Mouse (Mus musculus) megakaryocyte, embryonic 14.5 days (primary cell): ENCODE results near the gene Eea1. TPM values are rescaled to one million over a fixed set of nuclear protein-coding genes. Genes with fewer than 3 reads are reported as not detected.
"Not testable (repeated sequence)": the region's sequence is repeated elsewhere in the genome, so short reads cannot be mapped to it uniquely, and the experiment has no call there.

Source experiments
- H3K27me3 ChIP-seq: replicated peaks from 2 replicates; pipeline ENCODE3; 2012; ENCODE audit warnings: inconsistent platforms
- H3K36me3 ChIP-seq: replicated peaks from 2 replicates; pipeline ENCODE3; 2012; ENCODE audit warnings: low read length, inconsistent platforms, mixed read lengths
- H3K4me1 ChIP-seq: 2 replicates; pipeline ENCODE4 v1.6.1; 2012; ENCODE audit warnings: inconsistent platforms
- H3K4me3 ChIP-seq: replicated peaks from 2 replicates; pipeline ENCODE3; 2012; ENCODE audit warnings: moderate library complexity, mild to moderate bottlenecking, inconsistent platforms
- H3K9me3 ChIP-seq: 2 replicates; pipeline ENCODE4 v1.6.1; 2012; ENCODE audit warnings: inconsistent platforms
- FLI1 ChIP-seq: IDR thresholded peaks from 2 replicates; pipeline ENCODE4 v1.6.1; 2012; ENCODE audit warnings: low read length, inconsistent platforms, mixed read lengths
- GATA1 ChIP-seq: IDR thresholded peaks from 3 replicates; pipeline ENCODE4 v1.6.1; 2012; ENCODE audit warnings: mixed read lengths, low read length, inconsistent platforms, borderline replicate concordance
- polyA plus RNA-seq: library from polyadenylated mRNA; stranded (reverse); fragments of >175 nt; gene quantifications from 2 replicates; pipeline ENCODE4 v1.2.3, GENCODE M21; 2012; ENCODE audit warnings: low replicate concordance; ENCODE audit not compliant: insufficient read depth

The Eea1 gene
- polyA plus RNA-seq, 1 experiment: 2.4 TPM

- TF ChIP-seq GATA1 (no peak), FLI1 (no peak)
- peaks cover 92% of the 10 kb centered on the region for H3K36me3 ChIP-seq
- H3K4me3 ChIP-seq: no peak overlapping the region
- no peaks in the 10 kb centered on the region for H3K9me3 ChIP-seq
- peaks cover 4% of the 10 kb centered on the region; the same call in 1 of the 2 replicates for H3K4me1 ChIP-seq
- no peaks in the 10 kb centered on the region for H3K27me3 ChIP-seq
Measured at GRCm38 (mm10) chr10:96035951-96036350, 95.5 kb downstream of the Eea1 start.

GRCm38 (mm10) chr10:96044216-96044615, 103.8 kb downstream of the Eea1 start:
- no peak for TF ChIP-seq GATA1
- no peak for TF ChIP-seq FLI1
- Histone ChIP-seq H3K4me3 (no peak overlapping the region), H3K27me3 (no peaks in the 10 kb centered on the region), H3K36me3 (peaks cover 59% of the 10 kb centered on the region), H3K4me1 (peaks cover 38% of the 10 kb centered on the region), H3K9me3 (no peaks in the 10 kb centered on the region)

- H3K27me3 ChIP-seq: no peaks in the 10 kb centered on the region
- peaks cover 22% of the 10 kb centered on the region for H3K36me3 ChIP-seq
- TF ChIP-seq GATA1 (no peak), FLI1 (no peak)
- peaks cover 48% of the 10 kb centered on the region for H3K4me1 ChIP-seq
- no peaks in the 10 kb centered on the region for H3K9me3 ChIP-seq
- peak overlapping the region; percentile 70 for H3K4me3 ChIP-seq
Measured at GRCm38 (mm10) chr10:96047960-96048536, 107.6 kb downstream of the Eea1 start.

- TF ChIP-seq GATA1 (no peak), FLI1 (no peak)
- Histone ChIP-seq H3K4me1 (peaks cover 46% of the 10 kb centered on the region), H3K27me3 (no peaks in the 10 kb centered on the region), H3K9me3 (no peaks in the 10 kb centered on the region), H3K36me3 (peaks cover 17% of the 10 kb centered on the region), H3K4me3 (peak overlapping the region; percentile 56)
Measured at GRCm38 (mm10) chr10:96048550-96048949, 108.1 kb downstream of the Eea1 start.

GRCm38 (mm10) chr10:96067347-96067746, 126.9 kb downstream of the Eea1 start:
- Histone ChIP-seq H3K4me1 (peaks cover 6% of the 10 kb centered on the region; the same call in 1 of the 2 replicates), H3K9me3 (0 out of 2 replicates have a peak, but pooled peaks cover 3% of the 10 kb centered on the region), H3K27me3 (no peaks in the 10 kb centered on the region), H3K4me3 (no peak overlapping the region), H3K36me3 (no peaks in the 10 kb centered on the region)
- TF ChIP-seq FLI1 (no peak), GATA1 (no peak)

- no peaks in the 10 kb centered on the region for H3K27me3 ChIP-seq
- H3K36me3 ChIP-seq: no peaks in the 10 kb centered on the region
- TF ChIP-seq FLI1 (no peak), GATA1 (no peak)
- no peaks in the 10 kb centered on the region for H3K9me3 ChIP-seq
- H3K4me1 ChIP-seq: peaks cover 3% of the 10 kb centered on the region; the same call in 1 of the 2 replicates
- H3K4me3 ChIP-seq: no peak overlapping the region
Measured at GRCm38 (mm10) chr10:96074386-96074785, 133.9 kb downstream of the Eea1 start.

- Histone ChIP-seq H3K27me3 (no peaks in the 10 kb centered on the region), H3K4me3 (no peak overlapping the region), H3K4me1 (peaks cover 10% of the 10 kb centered on the region)
Measured at GRCm38 (mm10) chr10:96075403-96075802, 135.0 kb downstream of the Eea1 start.

GRCm38 (mm10) chr10:96075880-96076279, 135.4 kb downstream of the Eea1 start:
- Histone ChIP-seq H3K4me1 (peaks cover 14% of the 10 kb centered on the region), H3K4me3 (no peak overlapping the region), H3K27me3 (no peaks in the 10 kb centered on the region), H3K36me3 (no peaks in the 10 kb centered on the region), H3K9me3 (no peaks in the 10 kb centered on the region)
- TF ChIP-seq FLI1 (no peak), GATA1 (no peak)

More at GRCm38 (mm10) chr10:96075403-96075802, 135.0 kb downstream of the Eea1 start:
- TF ChIP-seq FLI1: no peak
- no peak for TF ChIP-seq GATA1
- Histone ChIP-seq H3K9me3 (no peaks in the 10 kb centered on the region), H3K36me3 (no peaks in the 10 kb centered on the region)

GRCm38 (mm10) chr10:96076461-96076860, 136.0 kb downstream of the Eea1 start:
- no peak for TF ChIP-seq FLI1
- TF ChIP-seq GATA1: no peak
- Histone ChIP-seq H3K27me3 (no peaks in the 10 kb centered on the region), H3K4me3 (no peak overlapping the region), H3K36me3 (no peaks in the 10 kb centered on the region), H3K9me3 (no peaks in the 10 kb centered on the region), H3K4me1 (peaks cover 19% of the 10 kb centered on the region)

- H3K9me3 ChIP-seq, H3K36me3 ChIP-seq, H3K27me3 ChIP-seq, H3K4me3 ChIP-seq: not testable (repeated sequence)
- H3K4me1 ChIP-seq: peaks cover 24% of the 10 kb centered on the region
Measured at GRCm38 (mm10) chr10:96077480-96078066, 137.1 kb downstream of the Eea1 start.

- no peak for TF ChIP-seq FLI1
- no peak for TF ChIP-seq GATA1
- no peaks in the 10 kb centered on the region for H3K9me3 ChIP-seq
- H3K36me3 ChIP-seq: no peaks in the 10 kb centered on the region
- no peak overlapping the region for H3K4me3 ChIP-seq
- no peaks in the 10 kb centered on the region for H3K27me3 ChIP-seq
- H3K4me1 ChIP-seq: peaks cover 26% of the 10 kb centered on the region
Measured at GRCm38 (mm10) chr10:96079823-96080222, 139.4 kb downstream of the Eea1 start.
